Mouse (Mus musculus): ENCODE results near the gene Tbx3. TPM values are rescaled to one million over a fixed set of nuclear protein-coding genes. Genes with fewer than 3 reads are reported as not detected.

Gene Tbx3
- polyA plus RNA-seq, 1 experiment from 2014 or later, result 2.4 TPM

DNA sequence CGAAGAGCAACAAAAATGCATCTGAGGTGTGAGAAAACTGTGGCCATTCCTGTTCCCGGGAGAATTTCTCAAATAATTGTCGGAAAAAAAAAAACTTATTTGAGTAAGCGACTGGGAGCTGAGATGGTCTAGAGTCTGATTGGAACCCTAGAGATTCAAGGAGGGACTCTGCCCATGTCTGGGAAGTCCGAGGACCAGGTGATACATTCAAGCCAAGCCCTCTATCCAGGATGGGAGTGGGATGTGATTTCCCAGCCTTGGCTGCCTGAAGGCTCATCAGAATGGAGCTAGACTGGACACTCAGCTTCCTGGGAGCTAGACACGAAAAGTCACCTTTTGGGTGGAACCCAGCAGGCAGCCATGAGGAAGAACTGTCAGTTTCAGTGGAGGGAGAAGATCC lies 12.7 kb upstream of the Tbx3 start:
- Histone ChIP-seq H3K27me3 (ENCODE audit: control insufficient read depth, insufficient read depth, low read depth, low read length) (peaks cover 72% of the 10 kb centered on the region), H3K4me2 (ENCODE audit: low read length) (no peak overlapping the region), H3K4me1 (ENCODE audit: control insufficient read depth, insufficient read depth, low read length) (no peaks in the 10 kb centered on the region), H3K9me3 (replicated peaks; ENCODE audit: control insufficient read depth, low read length, poor library complexity, severe bottlenecking) (no peaks in the 10 kb centered on the region), H3K36me3 (ENCODE audit: control insufficient read depth, insufficient read depth, low read length) (no peaks in the 10 kb centered on the region), H3K9ac (ENCODE audit: low read depth, low read length) (no peak overlapping the region), H3K4me3 (ENCODE audit: low read depth, low read length) (no peak overlapping the region), H3K27ac (ENCODE audit: low read length) (no peak overlapping the region)
- no peak for ATAC-seq
- WGBS, result 7% methylated on average over 6 of the region's 6 CpGs

DNA sequence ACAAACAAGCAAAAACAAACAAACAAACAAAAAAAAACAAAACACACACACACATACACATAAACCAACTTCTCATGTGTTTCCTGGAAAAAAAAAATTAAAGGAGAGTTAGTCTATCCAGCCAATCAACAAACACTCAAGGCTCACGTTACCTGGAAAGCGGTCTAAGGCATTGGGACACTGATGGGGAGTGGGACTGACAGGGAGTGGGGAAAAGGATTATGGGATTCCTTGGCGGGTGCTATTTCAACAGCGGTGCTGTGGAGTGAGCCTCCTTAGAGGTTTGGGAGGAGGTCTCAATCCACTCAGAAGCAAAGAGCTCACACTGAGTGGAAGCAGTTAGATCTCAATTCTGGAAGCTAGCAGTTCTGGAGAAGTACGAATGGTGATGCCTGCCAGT lies 12.1 kb upstream of the Tbx3 start:
- H3K9ac ChIP-seq (ENCODE audit: low read depth, low read length), result no peak overlapping the region
- no peak overlapping the region for H3K27ac ChIP-seq (ENCODE audit: low read length)
- peaks cover 76% of the 10 kb centered on the region for H3K27me3 ChIP-seq (ENCODE audit: control insufficient read depth, insufficient read depth, low read depth, low read length)
- H3K4me2 ChIP-seq (ENCODE audit: low read length), result no peak overlapping the region
- ATAC-seq, result no peak
- no peak overlapping the region for H3K4me3 ChIP-seq (ENCODE audit: low read depth, low read length)
- H3K9me3 ChIP-seq (replicated peaks; ENCODE audit: control insufficient read depth, low read length, poor library complexity, severe bottlenecking), result no peaks in the 10 kb centered on the region
- no peaks in the 10 kb centered on the region for H3K4me1 ChIP-seq (ENCODE audit: control insufficient read depth, insufficient read depth, low read length)
- 2% methylated on average over 5 of the region's 5 CpGs for WGBS
- H3K36me3 ChIP-seq (ENCODE audit: control insufficient read depth, insufficient read depth, low read length), result no peaks in the 10 kb centered on the region

DNA sequence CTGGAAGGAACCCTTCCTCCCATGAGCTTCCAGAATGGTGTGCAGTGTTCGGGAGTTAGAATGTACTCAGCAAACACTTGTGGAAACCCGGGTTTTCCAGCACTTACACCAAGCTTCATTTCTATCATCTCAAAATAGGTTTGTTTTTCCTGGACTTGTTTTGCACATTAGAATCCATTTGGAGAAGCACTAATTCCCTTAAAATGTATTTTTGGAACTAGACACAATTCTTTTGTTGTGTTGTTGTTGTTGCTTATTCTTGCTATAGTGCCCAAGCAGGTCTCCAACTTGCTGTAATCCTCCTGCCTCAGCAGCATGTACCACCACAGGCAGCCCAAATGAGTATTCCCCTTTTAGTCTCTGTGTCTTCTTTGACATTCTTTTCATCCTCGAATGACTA lies 11.4 kb upstream of the Tbx3 start:
- H3K4me3 ChIP-seq (ENCODE audit: low read depth, low read length), result no peak overlapping the region

DNA sequence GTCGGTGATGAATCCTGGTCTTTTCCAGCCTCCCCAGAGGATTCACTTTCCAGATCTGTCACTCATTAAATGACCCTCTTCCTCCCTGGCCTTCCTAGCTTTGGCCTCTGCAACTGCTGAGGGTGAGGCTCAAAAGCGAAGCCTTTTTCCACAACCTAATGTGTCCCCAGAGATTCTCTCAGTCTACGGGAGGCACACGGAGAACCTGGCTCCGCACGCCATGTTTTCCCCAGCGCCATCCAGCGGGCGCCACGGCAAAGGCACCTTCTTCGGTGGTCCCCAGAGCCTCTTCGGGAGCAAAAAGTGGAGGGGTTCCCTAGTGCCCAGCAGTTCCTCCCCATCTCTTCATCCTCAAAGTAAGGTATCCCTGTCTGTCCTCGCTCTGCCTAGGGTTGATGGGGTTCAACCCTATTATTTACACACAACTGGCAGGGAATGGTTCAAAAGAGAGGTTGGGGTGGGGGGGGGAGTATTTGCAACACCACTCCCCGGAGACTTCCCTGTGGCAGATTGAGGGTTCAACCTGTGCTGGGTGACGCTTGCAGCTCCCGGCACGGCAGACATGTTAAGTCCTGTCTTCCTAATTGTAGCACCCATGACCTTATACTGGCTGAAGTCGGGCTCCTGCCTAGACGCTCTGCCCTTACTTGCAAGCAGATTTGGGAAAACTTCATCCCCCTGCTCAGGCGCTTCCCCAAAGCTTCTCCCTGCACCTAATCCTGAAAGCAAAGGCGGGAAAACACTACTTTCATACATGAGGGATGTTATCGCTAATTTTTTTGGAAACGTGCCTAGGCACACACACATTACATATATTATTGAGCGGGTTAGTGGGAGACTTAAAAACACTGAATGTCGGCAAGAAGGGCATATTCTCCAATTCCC lies 9.7 kb upstream of the Tbx3 start:
- no peak overlapping the region for H3K4me3 ChIP-seq (ENCODE audit: low read depth, low read length)

More for the DNA sequence above, 11.4 kb upstream of the Tbx3 start:
- H3K4me2 ChIP-seq (ENCODE audit: low read length), result no peak overlapping the region
- no peaks in the 10 kb centered on the region for H3K4me1 ChIP-seq (ENCODE audit: control insufficient read depth, insufficient read depth, low read length)
- no peaks in the 10 kb centered on the region for H3K9me3 ChIP-seq (replicated peaks; ENCODE audit: control insufficient read depth, low read length, poor library complexity, severe bottlenecking)
- no peak overlapping the region for H3K9ac ChIP-seq (ENCODE audit: low read depth, low read length)
- 4% methylated on average over 3 of the region's 3 CpGs for WGBS
- H3K36me3 ChIP-seq (ENCODE audit: control insufficient read depth, insufficient read depth, low read length), result no peaks in the 10 kb centered on the region
- no peak overlapping the region for H3K27ac ChIP-seq (ENCODE audit: low read length)
- H3K27me3 ChIP-seq (ENCODE audit: control insufficient read depth, insufficient read depth, low read depth, low read length), result peaks cover 76% of the 10 kb centered on the region
- no peak for ATAC-seq

DNA sequence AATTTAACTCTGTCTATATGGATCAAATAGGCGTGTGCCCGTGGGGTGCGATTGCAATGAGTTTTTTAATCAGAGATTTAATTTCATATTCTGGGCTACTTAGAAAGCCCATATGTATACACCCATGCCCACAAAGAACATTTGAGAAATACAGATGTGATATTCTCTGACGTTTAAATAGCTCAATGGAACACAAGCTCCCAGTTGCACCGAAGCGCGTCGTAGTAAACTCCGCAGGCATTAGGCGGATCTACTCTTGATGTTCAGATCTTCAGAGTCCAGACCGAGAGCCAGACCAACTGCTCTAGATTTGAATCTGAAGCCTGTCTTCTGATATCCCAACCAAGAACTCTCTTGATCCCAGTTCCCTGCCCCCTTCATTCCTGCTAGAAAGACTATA lies 9.0 kb upstream of the Tbx3 start:
- Histone ChIP-seq H3K9me3 (replicated peaks; ENCODE audit: control insufficient read depth, low read length, poor library complexity, severe bottlenecking) (no peaks in the 10 kb centered on the region), H3K27me3 (ENCODE audit: control insufficient read depth, insufficient read depth, low read depth, low read length) (peaks cover 80% of the 10 kb centered on the region), H3K4me3 (ENCODE audit: low read depth, low read length) (no peak overlapping the region), H3K4me1 (ENCODE audit: control insufficient read depth, insufficient read depth, low read length) (no peaks in the 10 kb centered on the region), H3K4me2 (ENCODE audit: low read length) (no peak overlapping the region), H3K9ac (ENCODE audit: low read depth, low read length) (no peak overlapping the region), H3K27ac (ENCODE audit: low read length) (no peak overlapping the region), H3K36me3 (ENCODE audit: control insufficient read depth, insufficient read depth, low read length) (no peaks in the 10 kb centered on the region)
- 3% methylated on average over 11 of the region's 11 CpGs for WGBS
- ATAC-seq, result no peak

More for the DNA sequence above, 9.7 kb upstream of the Tbx3 start:
- Histone ChIP-seq H3K36me3 (ENCODE audit: control insufficient read depth, insufficient read depth, low read length) (no peaks in the 10 kb centered on the region), H3K27ac (ENCODE audit: low read length) (no peak overlapping the region), H3K9me3 (replicated peaks; ENCODE audit: control insufficient read depth, low read length, poor library complexity, severe bottlenecking) (no peaks in the 10 kb centered on the region), H3K27me3 (ENCODE audit: control insufficient read depth, insufficient read depth, low read depth, low read length) (peaks cover 80% of the 10 kb centered on the region), H3K4me2 (ENCODE audit: low read length) (no peak overlapping the region), H3K9ac (ENCODE audit: low read depth, low read length) (no peak overlapping the region), H3K4me1 (ENCODE audit: control insufficient read depth, insufficient read depth, low read length) (no peaks in the 10 kb centered on the region)
- ATAC-seq, result no peak
- 2% methylated on average over 25 of the region's 25 CpGs for WGBS

DNA sequence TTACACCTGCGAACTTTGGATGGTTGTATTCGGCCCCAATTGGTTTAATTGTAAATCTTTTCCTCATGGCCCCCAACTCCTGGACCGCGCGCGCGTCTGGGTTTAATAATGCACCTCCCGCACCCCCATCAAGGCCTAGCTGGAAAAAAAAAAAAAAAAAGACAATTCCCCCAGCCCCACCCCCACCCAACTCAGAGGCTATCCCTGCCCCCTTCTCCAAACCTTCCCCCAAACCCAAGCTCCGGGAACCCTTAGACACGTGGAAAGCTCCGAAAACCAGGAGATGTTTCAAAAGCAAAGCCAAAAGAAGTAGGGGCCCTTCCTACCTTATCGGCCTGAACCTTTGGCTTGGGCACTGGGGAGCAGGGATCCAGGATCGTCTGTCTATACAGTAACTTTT lies 8.1 kb upstream of the Tbx3 start:
- 1% methylated on average over 13 of the region's 13 CpGs for WGBS
- no peak overlapping the region for H3K4me3 ChIP-seq (ENCODE audit: low read depth, low read length)
- no peak for ATAC-seq
- H3K27ac ChIP-seq (ENCODE audit: low read length), result no peak overlapping the region
- H3K27me3 ChIP-seq (ENCODE audit: control insufficient read depth, insufficient read depth, low read depth, low read length), result peaks cover 82% of the 10 kb centered on the region
- no peak overlapping the region for H3K4me2 ChIP-seq (ENCODE audit: low read length)
- H3K9me3 ChIP-seq (replicated peaks; ENCODE audit: control insufficient read depth, low read length, poor library complexity, severe bottlenecking), result no peaks in the 10 kb centered on the region
- H3K4me1 ChIP-seq (ENCODE audit: control insufficient read depth, insufficient read depth, low read length), result no peaks in the 10 kb centered on the region
- no peaks in the 10 kb centered on the region for H3K36me3 ChIP-seq (ENCODE audit: control insufficient read depth, insufficient read depth, low read length)
- H3K9ac ChIP-seq (ENCODE audit: low read depth, low read length), result no peak overlapping the region

DNA sequence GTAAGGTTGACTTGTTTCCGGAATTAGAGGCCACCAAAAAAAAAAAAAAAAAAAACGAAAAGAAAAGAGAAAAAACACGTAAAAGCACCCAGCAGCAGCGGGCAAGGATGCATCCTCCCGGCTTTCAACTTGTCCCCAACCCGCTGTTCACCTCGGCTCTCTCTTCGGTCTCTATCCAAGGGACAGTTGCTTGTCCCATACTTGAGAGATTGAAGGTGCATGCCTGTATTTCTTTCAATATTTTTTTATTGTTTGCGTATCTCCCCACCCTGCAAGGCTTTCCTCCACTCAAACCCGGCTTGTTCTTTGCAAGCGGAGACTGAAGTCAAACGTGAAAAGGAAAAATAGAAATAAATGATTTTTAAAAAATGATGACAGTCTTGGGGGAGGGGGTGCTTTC lies 7.7 kb upstream of the Tbx3 start:
- Histone ChIP-seq H3K4me3 (ENCODE audit: low read depth, low read length) (no peak overlapping the region), H3K4me1 (ENCODE audit: control insufficient read depth, insufficient read depth, low read length) (no peaks in the 10 kb centered on the region), H3K9ac (ENCODE audit: low read depth, low read length) (no peak overlapping the region), H3K4me2 (ENCODE audit: low read length) (no peak overlapping the region), H3K27me3 (ENCODE audit: control insufficient read depth, insufficient read depth, low read depth, low read length) (peaks cover 82% of the 10 kb centered on the region), H3K9me3 (replicated peaks; ENCODE audit: control insufficient read depth, low read length, poor library complexity, severe bottlenecking) (no peaks in the 10 kb centered on the region), H3K36me3 (ENCODE audit: control insufficient read depth, insufficient read depth, low read length) (no peaks in the 10 kb centered on the region), H3K27ac (ENCODE audit: low read length) (no peak overlapping the region)
- WGBS, result 2% methylated on average over 12 of the region's 12 CpGs
- no peak for ATAC-seq

DNA sequence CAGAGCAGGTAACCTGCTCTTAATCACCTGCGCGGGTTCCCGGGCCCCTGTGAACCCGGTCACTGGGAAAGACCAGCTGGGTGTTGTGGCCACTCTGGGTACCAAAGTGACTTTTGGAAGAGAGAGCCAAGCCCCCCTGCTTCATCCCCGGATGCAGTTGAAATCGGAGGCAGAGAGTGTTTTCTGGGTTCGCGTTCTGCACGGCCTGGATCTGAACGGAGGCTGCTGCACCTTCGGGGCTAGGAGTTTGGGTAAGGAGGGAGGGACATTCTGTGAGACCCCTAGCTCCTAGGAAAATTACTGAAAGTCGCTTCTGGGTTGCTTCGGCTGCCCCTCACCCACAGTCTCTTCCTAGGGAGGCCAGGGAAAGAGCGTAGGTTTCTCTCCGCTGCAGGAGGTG lies 7.2 kb upstream of the Tbx3 start:
- Histone ChIP-seq H3K4me1 (ENCODE audit: control insufficient read depth, insufficient read depth, low read length) (no peaks in the 10 kb centered on the region), H3K4me3 (ENCODE audit: low read depth, low read length) (no peak overlapping the region), H3K4me2 (ENCODE audit: low read length) (no peak overlapping the region), H3K27ac (ENCODE audit: low read length) (no peak overlapping the region), H3K27me3 (ENCODE audit: control insufficient read depth, insufficient read depth, low read depth, low read length) (peaks cover 81% of the 10 kb centered on the region), H3K9me3 (replicated peaks; ENCODE audit: control insufficient read depth, low read length, poor library complexity, severe bottlenecking) (no peaks in the 10 kb centered on the region), H3K36me3 (ENCODE audit: control insufficient read depth, insufficient read depth, low read length) (no peaks in the 10 kb centered on the region), H3K9ac (ENCODE audit: low read depth, low read length) (no peak overlapping the region)
- no peak for ATAC-seq
- WGBS, result 0% methylated on average over 15 of the region's 15 CpGs

DNA sequence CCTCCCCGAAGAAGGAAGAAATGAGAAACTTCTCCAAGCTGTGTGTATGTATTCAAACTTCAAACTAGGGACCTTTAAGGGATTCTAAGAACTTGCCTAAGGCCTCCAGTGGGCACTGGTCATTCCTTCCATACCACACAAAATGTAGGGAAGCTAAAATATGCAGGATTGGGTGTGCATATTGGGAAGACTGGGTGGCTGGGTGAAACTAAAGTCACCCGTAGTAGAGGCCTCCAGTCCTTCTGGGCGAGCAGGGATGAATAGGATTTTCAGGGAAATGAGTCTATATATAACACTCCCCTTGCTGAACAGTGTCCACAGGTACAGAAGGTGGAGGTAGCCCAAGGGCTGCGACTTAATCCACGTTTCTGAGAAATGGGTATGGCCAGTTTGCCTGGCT lies 6.7 kb upstream of the Tbx3 start:
- Histone ChIP-seq H3K27me3 (ENCODE audit: control insufficient read depth, insufficient read depth, low read depth, low read length) (peaks cover 81% of the 10 kb centered on the region), H3K9ac (ENCODE audit: low read depth, low read length) (no peak overlapping the region), H3K9me3 (replicated peaks; ENCODE audit: control insufficient read depth, low read length, poor library complexity, severe bottlenecking) (no peaks in the 10 kb centered on the region), H3K4me1 (ENCODE audit: control insufficient read depth, insufficient read depth, low read length) (no peaks in the 10 kb centered on the region), H3K4me2 (ENCODE audit: low read length) (no peak overlapping the region), H3K27ac (ENCODE audit: low read length) (no peak overlapping the region), H3K36me3 (ENCODE audit: control insufficient read depth, insufficient read depth, low read length) (no peaks in the 10 kb centered on the region), H3K4me3 (ENCODE audit: low read depth, low read length) (no peak overlapping the region)
- WGBS, result 5% methylated on average over 5 of the region's 5 CpGs
- no peak for ATAC-seq

Measured in midbrain, embryonic 16.5 days (tissue).